Mouse (Mus musculus): Measurements from ENCODE around the gene Ciao2b. TPM values are rescaled to one million over a fixed set of nuclear protein-coding genes. Genes with fewer than 3 reads are reported as not detected.
A peak's percentile ranks its signal among the peaks of the same experiment; 100 is the strongest.

The Ciao2b gene
- polyA plus RNA-seq, 1 experiment = 119 TPM

GRCm38 (mm10) chr8:104601941-104602371 is 39.8 kb downstream of the Ciao2b start:
- H3K4me1 ChIP-seq = peaks cover 24% of the 10 kb centered on the region
- peaks cover 24% of the 10 kb centered on the region for H3K36me3 ChIP-seq (replicated peaks; ENCODE audit: low read length)
- no peaks in the 10 kb centered on the region for H3K9me3 ChIP-seq
- peak overlapping the region; percentile 87 for H3K4me3 ChIP-seq (replicated peaks)
- peaks cover 21% of the 10 kb centered on the region for H3K27me3 ChIP-seq (replicated peaks)
- TF ChIP-seq FLI1 (IDR thresholded peaks at IDR 0.05; ENCODE audit: low read length) (no peak), GATA1 (IDR thresholded peaks at IDR 0.05; ENCODE audit: borderline replicate concordance, low read length) (no peak)

- no peaks in the 10 kb centered on the region for H3K9me3 ChIP-seq
- TF ChIP-seq GATA1 (IDR thresholded peaks at IDR 0.05; ENCODE audit: borderline replicate concordance, low read length) (no peak), FLI1 (IDR thresholded peaks at IDR 0.05; ENCODE audit: low read length) (no peak)
These were observed 40.4 kb downstream of the Ciao2b start for GRCm38 (mm10) chr8:104601386-104601785.

GRCm38 (mm10) chr8:104598496-104598895 is 43.3 kb downstream of the Ciao2b start:
- Histone ChIP-seq H3K4me1 (peaks cover 48% of the 10 kb centered on the region), H3K9me3 (no peaks in the 10 kb centered on the region), H3K27me3 (replicated peaks) (peaks cover 7% of the 10 kb centered on the region), H3K4me3 (replicated peaks) (no peak overlapping the region), H3K36me3 (replicated peaks; ENCODE audit: low read length) (peaks cover 58% of the 10 kb centered on the region)
- TF ChIP-seq GATA1 (IDR thresholded peaks at IDR 0.05; ENCODE audit: borderline replicate concordance, low read length) = no peak
- TF ChIP-seq FLI1 (IDR thresholded peaks at IDR 0.05; ENCODE audit: low read length) = no peak

More at GRCm38 (mm10) chr8:104601386-104601785, 40.4 kb downstream of the Ciao2b start:
- Histone ChIP-seq H3K27me3 (replicated peaks) (peaks cover 17% of the 10 kb centered on the region), H3K4me3 (replicated peaks) (no peak overlapping the region), H3K36me3 (replicated peaks; ENCODE audit: low read length) (peaks cover 30% of the 10 kb centered on the region), H3K4me1 (peaks cover 24% of the 10 kb centered on the region)

GRCm38 (mm10) chr8:104597656-104598055 is 44.1 kb downstream of the Ciao2b start:
- H3K36me3 ChIP-seq (replicated peaks; ENCODE audit: low read length) = peaks cover 63% of the 10 kb centered on the region
- no peak for TF ChIP-seq FLI1 (IDR thresholded peaks at IDR 0.05; ENCODE audit: low read length)
- no peak for TF ChIP-seq GATA1 (IDR thresholded peaks at IDR 0.05; ENCODE audit: borderline replicate concordance, low read length)

GRCm38 (mm10) chr8:104595773-104596536 is 45.8 kb downstream of the Ciao2b start:
- Histone ChIP-seq H3K27me3 (replicated peaks) (no peaks in the 10 kb centered on the region), H3K4me3 (replicated peaks) (no peak overlapping the region), H3K36me3 (replicated peaks; ENCODE audit: low read length) (peaks cover 63% of the 10 kb centered on the region), H3K9me3 (no peaks in the 10 kb centered on the region), H3K4me1 (peaks cover 50% of the 10 kb centered on the region)
- TF ChIP-seq GATA1 (IDR thresholded peaks at IDR 0.05; ENCODE audit: borderline replicate concordance, low read length) (no peak), FLI1 (IDR thresholded peaks at IDR 0.05; ENCODE audit: low read length) (no peak)

More at GRCm38 (mm10) chr8:104597656-104598055, 44.1 kb downstream of the Ciao2b start:
- Histone ChIP-seq H3K27me3 (replicated peaks) (peaks cover 7% of the 10 kb centered on the region), H3K4me1 (peaks cover 50% of the 10 kb centered on the region), H3K4me3 (replicated peaks) (no peak overlapping the region), H3K9me3 (no peaks in the 10 kb centered on the region)

- H3K4me1 ChIP-seq = peaks cover 58% of the 10 kb centered on the region
- no peaks in the 10 kb centered on the region for H3K27me3 ChIP-seq (replicated peaks)
- no peak overlapping the region for H3K4me3 ChIP-seq (replicated peaks)
- peaks cover 63% of the 10 kb centered on the region for H3K36me3 ChIP-seq (replicated peaks; ENCODE audit: low read length)
- TF ChIP-seq GATA1 (IDR thresholded peaks at IDR 0.05; ENCODE audit: borderline replicate concordance, low read length) = no peak
- no peak for TF ChIP-seq FLI1 (IDR thresholded peaks at IDR 0.05; ENCODE audit: low read length)
- H3K9me3 ChIP-seq = no peaks in the 10 kb centered on the region
These were observed 47.0 kb downstream of the Ciao2b start for GRCm38 (mm10) chr8:104594611-104595362.

GRCm38 (mm10) chr8:104593536-104594325 is 48.0 kb downstream of the Ciao2b start:
- H3K27me3 ChIP-seq (replicated peaks) = no peaks in the 10 kb centered on the region
- no peak overlapping the region for H3K4me3 ChIP-seq (replicated peaks)
- H3K9me3 ChIP-seq = no peaks in the 10 kb centered on the region
- peaks cover 65% of the 10 kb centered on the region for H3K4me1 ChIP-seq
- TF ChIP-seq FLI1 (IDR thresholded peaks at IDR 0.05; ENCODE audit: low read length) (no peak), GATA1 (IDR thresholded peaks at IDR 0.05; ENCODE audit: borderline replicate concordance, low read length) (no peak)
- peaks cover 56% of the 10 kb centered on the region for H3K36me3 ChIP-seq (replicated peaks; ENCODE audit: low read length)

- Histone ChIP-seq H3K27me3 (replicated peaks) (no peaks in the 10 kb centered on the region), H3K36me3 (replicated peaks; ENCODE audit: low read length) (peaks cover 44% of the 10 kb centered on the region), H3K4me3 (replicated peaks) (peak overlapping the region; percentile 97), H3K4me1 (peaks cover 61% of the 10 kb centered on the region), H3K9me3 (no peaks in the 10 kb centered on the region)
- no peak for TF ChIP-seq FLI1 (IDR thresholded peaks at IDR 0.05; ENCODE audit: low read length)
- TF ChIP-seq GATA1 (IDR thresholded peaks at IDR 0.05; ENCODE audit: borderline replicate concordance, low read length) = no peak
These were observed 49.2 kb downstream of the Ciao2b start for GRCm38 (mm10) chr8:104592566-104592965.

GRCm38 (mm10) chr8:104591856-104592255 is 49.9 kb downstream of the Ciao2b start:
- Histone ChIP-seq H3K4me3 (replicated peaks) (peak overlapping the region; percentile 97), H3K36me3 (replicated peaks; ENCODE audit: low read length) (peaks cover 37% of the 10 kb centered on the region), H3K9me3 (no peaks in the 10 kb centered on the region), H3K4me1 (peaks cover 61% of the 10 kb centered on the region), H3K27me3 (replicated peaks) (peaks cover 1% of the 10 kb centered on the region)
- TF ChIP-seq FLI1 (IDR thresholded peaks at IDR 0.05; ENCODE audit: low read length) (no peak), GATA1 (IDR thresholded peaks at IDR 0.05; ENCODE audit: borderline replicate concordance, low read length) (no peak)

All from megakaryocyte, embryonic 14.5 days (primary cell).